Mouse (Mus musculus) heart, embryonic 10.5 days (tissue): Measurements from ENCODE around the gene Cntd1. TPM values are rescaled to one million over a fixed set of nuclear protein-coding genes. Genes with fewer than 3 reads are reported as not detected.

ENCODE experiments used
- DNase-seq: peaks from one replicate; pipeline ENCODE4 v3.0.0-alpha.2; 2017; ENCODE audit warnings: low spot score
- H3K27ac ChIP-seq: fragments of 300-500 bp; sonication (generic); 2 replicates; pipeline ENCODE4 v1.5.1; 2016; ENCODE audit warnings: mild to moderate bottlenecking
- H3K27me3 ChIP-seq: fragments of 300-500 bp; sonication (generic); 2 replicates; pipeline ENCODE4 v1.6.1; 2016; ENCODE audit warnings: mild to moderate bottlenecking; ENCODE audit not compliant: poor library complexity, insufficient read depth, severe bottlenecking
- H3K36me3 ChIP-seq: fragments of 300-500 bp; sonication (generic); 2 replicates; pipeline ENCODE4 v1.6.1; 2016; ENCODE audit warnings: mild to moderate bottlenecking, moderate library complexity
- H3K4me1 ChIP-seq: fragments of 300-500 bp; sonication (generic); 2 replicates; pipeline ENCODE4 v1.6.1; 2016; ENCODE audit warnings: mild to moderate bottlenecking
- H3K4me3 ChIP-seq: fragments of 300-500 bp; sonication (generic); 2 replicates; pipeline ENCODE4 v1.5.1; 2016; ENCODE audit warnings: mild to moderate bottlenecking, moderate library complexity
- H3K9me3 ChIP-seq: fragments of 300-500 bp; sonication (generic); 2 replicates; pipeline ENCODE4 v1.6.1; 2016; ENCODE audit warnings: mild to moderate bottlenecking, moderate library complexity
- WGBS: fragments of 180-500 bp; shearing (Covaris S2); methylation state at CpG from one replicate; pipeline ENCODE4 v1.1.7; 2016; 5-methylcytosine and 5-hydroxymethylcytosine counted together
- polyA plus RNA-seq: library from polyadenylated mRNA; unstranded; fragments of >200 nt; fragmentation: Nextera tagmentation; extraction: Ambion mirVana; gene quantifications from 2 replicates; pipeline ENCODE4 v1.2.1, GENCODE M21; 2016

Gene Cntd1
- 0.79 and 1.6 TPM in 2 replicates for polyA plus RNA-seq

DNA sequence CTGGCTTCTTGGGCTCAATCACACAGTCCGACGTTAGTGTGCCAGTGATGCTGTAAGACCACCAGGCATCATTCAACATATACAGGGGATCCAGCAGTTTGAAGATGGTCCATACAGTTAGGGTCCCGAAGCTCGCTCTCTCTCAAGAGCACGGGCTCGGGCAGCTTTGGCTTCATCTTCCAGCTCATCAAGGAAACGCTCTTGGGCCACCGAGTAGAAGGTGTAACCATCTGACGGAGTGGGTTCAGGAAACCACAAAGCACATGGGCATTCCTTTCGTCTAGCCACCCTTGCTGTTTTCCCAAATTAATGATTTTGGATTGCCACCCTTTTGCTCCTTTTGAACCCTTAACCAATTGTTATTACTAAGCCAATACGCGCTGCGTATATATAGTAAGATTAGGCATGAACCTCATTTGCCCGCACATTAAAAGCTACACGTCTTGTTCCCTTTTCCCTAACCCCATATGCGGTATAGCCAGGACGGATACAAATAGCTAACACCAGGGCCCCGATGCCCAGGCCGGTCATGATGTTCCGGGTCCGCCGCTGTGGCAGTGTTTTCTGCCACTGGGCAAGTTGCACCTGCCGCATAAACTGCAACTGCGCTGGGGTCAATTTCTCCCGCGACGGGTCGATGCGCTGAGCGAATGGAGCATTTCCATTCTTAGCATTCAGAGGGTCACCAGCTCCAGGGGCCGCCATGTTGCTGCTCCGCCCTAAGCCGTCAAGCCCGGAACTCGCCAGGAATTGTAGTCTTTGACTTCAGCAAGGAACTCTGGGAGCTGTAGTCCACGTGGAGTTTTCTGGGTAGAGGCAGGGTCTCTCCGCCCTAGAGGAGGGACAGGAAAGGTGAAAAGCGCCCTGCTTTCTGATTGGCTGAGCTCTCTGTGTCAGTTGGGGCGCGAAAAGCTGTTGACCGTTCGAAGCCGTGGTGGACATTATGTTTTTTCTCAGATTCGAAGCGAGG, at the start of gene Cntd1, which contains the start of gene Coa3:
TSS of gene Cntd1 (plus strand) at position 790 of the 970 bp plus-strand sequence.
TSS of gene Coa3 (minus strand) at position 892 of the 970 bp plus-strand sequence.
- Histone ChIP-seq H3K4me3 (peak within 1 kb of the TSS; percentile 82), H3K36me3 (peaks cover 22% of the 10 kb centered on the region), H3K27ac (peak within 1 kb of the TSS; percentile 90), H3K27me3 (peaks cover 25% of the 10 kb centered on the region), H3K4me1 (peaks cover 41% of the 10 kb centered on the region), H3K9me3 (no peaks in the 10 kb centered on the region)
- WGBS, result 10% methylated on average over 45 of the region's 45 CpGs
- peak; percentile 97 for DNase-seq

DNA sequence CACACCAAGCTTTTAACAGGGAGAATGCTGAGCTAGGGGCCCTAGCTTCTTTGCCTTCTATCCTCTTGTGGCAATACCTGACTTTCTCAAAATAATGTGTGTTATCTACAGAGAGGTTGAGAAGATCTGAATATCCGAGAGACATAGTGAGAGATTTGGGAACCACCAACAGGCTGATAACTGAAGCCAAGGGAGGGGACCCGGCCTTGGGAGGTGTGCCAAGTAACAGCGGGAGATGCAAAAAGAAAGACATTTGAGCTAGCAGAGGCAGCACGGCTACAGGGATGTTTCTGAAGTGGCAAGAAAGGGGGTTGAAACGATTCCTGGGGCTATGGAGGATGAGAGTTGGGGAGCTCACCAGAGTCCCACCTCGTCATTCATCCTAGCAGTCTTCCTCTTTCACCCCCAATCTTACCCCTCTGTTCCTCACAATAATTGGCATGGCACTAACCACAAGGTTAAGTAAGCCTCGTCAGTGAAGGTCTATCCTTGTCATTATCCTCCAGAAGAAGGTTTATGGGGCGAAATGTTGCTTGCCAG, 49.4 kb upstream of the Cntd1 start:
- peaks cover 48% of the 10 kb centered on the region for H3K4me1 ChIP-seq
- H3K9me3 ChIP-seq, result no peaks in the 10 kb centered on the region
- DNase-seq, result no peak
- 20% methylated on average over 8 of the region's 8 CpGs for WGBS
- peak overlapping the region; percentile 87; the same call in 1 of the 2 replicates for H3K27ac ChIP-seq
- no peaks in the 10 kb centered on the region for H3K36me3 ChIP-seq
- no peak overlapping the region for H3K4me3 ChIP-seq
- no peaks in the 10 kb centered on the region for H3K27me3 ChIP-seq

DNA sequence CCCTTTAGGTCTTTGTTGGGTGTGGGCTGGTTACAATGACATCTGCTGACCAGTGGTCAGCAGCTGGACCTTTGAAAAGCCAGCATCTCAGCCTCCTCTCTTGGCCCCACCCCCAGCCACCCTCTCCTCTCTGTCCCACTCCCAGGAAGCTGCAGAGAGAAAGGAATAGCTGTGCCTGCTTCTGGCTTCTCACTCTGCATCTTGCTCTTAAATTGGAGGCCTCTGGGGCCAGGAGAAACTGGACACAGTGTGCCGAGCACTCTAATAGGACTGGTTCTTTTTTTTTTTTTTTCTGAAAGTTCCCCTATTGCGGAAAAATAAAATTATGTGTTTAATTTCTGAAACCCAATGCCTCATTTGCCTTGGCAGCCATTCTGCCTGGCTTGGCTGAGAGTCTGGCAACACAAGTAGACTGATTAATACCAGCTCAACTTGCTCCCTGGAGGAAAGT, 48.7 kb upstream of the Cntd1 start:
- Histone ChIP-seq H3K36me3 (no peaks in the 10 kb centered on the region), H3K4me3 (no peak overlapping the region; the same call in 1 of the 2 replicates), H3K4me1 (peaks cover 48% of the 10 kb centered on the region), H3K27me3 (no peaks in the 10 kb centered on the region), H3K27ac (peak overlapping the region; percentile 87), H3K9me3 (no peaks in the 10 kb centered on the region)
- WGBS, result 25% methylated on average over 2 of the region's 2 CpGs
- DNase-seq, result no peak

DNA sequence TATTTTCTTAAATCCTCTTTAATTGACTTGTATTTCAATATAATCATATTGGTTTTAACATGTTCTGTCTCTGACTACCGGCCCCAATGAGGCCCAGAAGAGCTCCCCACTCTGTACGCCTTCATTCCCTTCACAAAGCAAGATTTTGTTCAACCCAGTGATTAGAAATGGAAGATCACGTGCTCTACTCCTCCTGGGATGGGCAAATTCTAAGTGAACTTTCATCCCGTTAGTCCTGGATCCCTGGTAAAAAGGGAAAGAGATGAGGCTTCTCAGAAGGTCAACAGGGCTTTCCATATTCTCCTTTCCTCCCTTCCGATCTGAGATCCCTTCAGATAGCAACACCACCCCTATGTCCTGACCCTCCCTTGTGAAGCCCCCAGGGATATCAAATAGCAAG, 48.3 kb upstream of the Cntd1 start:
- DNase-seq, result no peak
- WGBS, result 25% methylated on average over 5 of the region's 5 CpGs
- H3K4me3 ChIP-seq, result peak overlapping the region; percentile 27; the same call in 1 of the 2 replicates

DNA sequence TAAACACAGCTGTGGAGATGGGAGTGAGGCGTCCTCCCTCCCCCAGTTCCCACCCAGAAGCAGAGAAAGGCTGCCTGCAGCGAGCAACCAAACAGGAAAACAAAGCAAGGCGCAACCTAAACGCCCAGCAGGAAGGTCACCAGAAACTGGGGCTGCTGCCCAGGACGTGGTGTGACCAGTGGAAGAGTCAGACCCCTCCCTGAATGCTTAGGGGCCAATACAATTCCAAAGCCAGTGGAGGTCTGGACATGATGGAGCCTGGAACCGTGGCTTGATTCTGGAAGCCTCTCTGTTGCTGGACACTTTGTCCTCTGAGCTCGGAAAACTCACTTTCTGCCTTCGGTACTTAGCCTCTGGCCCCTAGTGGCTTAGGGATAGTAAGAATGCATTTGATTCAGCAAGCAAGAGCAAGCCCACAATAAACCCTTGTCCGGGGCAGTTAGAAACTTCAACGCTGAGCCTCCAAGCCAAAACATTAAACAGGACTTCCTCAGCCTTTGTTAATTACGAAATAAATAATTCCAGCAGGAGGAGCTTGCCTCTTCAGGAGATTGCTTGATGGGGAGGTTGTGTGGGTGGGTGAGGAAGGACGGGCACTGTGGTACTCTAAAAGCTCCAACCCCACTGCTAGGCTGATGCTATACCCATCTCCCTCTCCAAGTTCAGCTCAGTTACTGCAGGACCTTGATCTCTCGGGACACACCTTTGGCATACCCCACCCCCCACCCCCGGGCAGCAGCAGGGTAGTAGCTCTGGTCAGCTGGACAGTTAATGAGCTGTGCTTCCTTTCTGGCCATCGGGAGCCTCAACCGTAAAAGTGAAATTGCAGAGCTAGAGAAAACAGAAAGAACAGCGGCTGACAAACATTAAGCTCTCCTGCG, 47.6 kb upstream of the Cntd1 start:
- no peak for DNase-seq
- WGBS, result 7% methylated on average over 18 of the region's 18 CpGs

More for the DNA sequence above, 48.3 kb upstream of the Cntd1 start:
- H3K27ac ChIP-seq, result peak overlapping the region; percentile 87
- peaks cover 43% of the 10 kb centered on the region for H3K4me1 ChIP-seq
- H3K27me3 ChIP-seq, result no peaks in the 10 kb centered on the region
- no peaks in the 10 kb centered on the region for H3K9me3 ChIP-seq
- H3K36me3 ChIP-seq, result no peaks in the 10 kb centered on the region

DNA sequence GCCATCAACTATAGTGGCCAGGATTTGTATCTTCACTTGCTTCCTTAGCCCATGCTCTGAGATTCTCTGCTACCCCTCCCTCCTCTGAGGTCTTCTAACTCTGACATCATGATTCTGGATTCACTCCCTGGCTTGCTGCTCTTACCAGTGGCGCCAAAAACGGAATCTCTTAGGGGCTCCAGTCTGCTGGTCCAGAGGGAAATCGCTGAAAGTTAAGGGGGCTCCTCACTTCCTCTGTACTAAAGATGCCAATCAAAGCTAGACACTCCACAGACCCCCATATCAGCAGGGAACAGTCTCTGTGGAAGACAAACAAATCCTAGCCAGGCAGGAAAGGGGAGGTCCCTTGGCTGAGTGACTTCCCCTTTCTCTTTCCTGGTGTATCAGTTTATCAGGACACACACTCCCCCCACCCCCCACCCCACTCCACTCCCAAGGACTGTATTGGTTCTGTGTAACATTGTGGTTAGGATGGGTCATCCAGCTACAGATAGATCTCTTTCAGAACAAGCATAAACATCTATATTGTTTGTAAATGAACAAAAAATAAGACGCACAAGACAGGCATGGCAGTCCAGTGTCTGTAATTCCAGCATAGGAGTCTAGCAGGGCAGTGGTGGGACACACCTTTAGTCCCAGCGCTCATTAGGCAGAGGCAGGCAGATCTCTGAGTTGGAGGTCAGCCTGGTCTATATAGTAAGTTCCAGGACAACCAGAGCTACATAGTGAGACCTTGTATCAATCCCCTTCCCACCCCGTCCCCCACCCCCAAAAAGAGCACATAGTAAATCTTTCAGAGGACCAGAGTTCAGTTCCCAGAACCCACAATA, 46.6 kb upstream of the Cntd1 start:
- Histone ChIP-seq H3K36me3 (no peaks in the 10 kb centered on the region), H3K9me3 (no peaks in the 10 kb centered on the region), H3K27me3 (no peaks in the 10 kb centered on the region), H3K4me1 (peaks cover 35% of the 10 kb centered on the region), H3K4me3 (peak overlapping the region; percentile 27; the same call in 1 of the 2 replicates), H3K27ac (peak overlapping the region; percentile 87)
- 40% methylated on average over 6 of the region's 6 CpGs for WGBS
- DNase-seq, result no peak

More for the DNA sequence above, 47.6 kb upstream of the Cntd1 start:
- Histone ChIP-seq H3K4me3 (peak overlapping the region; percentile 27), H3K4me1 (peaks cover 38% of the 10 kb centered on the region), H3K9me3 (no peaks in the 10 kb centered on the region), H3K36me3 (no peaks in the 10 kb centered on the region), H3K27me3 (no peaks in the 10 kb centered on the region), H3K27ac (peak overlapping the region; percentile 87)

DNA sequence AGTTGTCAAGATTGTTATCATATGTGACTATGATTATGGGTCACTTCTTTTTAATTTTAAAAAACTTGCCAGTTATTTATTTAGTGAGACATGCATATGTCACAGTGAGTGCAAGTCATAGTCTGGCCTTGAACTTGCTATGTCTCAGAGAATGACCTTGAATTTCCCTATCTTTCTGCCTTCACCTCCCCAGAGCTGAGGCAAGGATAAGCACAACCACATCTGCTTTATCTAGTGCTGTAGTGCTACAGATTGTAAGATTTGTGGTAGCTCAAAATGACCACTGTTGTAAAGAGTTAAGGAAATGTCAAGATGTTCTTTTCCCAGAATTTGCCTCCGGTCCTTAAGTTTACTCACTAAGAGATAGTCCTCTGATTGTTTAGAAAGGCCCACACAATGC, 45.6 kb upstream of the Cntd1 start:
- no peaks in the 10 kb centered on the region for H3K9me3 ChIP-seq
- H3K27ac ChIP-seq, result no peak overlapping the region
- DNase-seq, result no peak
- no peaks in the 10 kb centered on the region for H3K27me3 ChIP-seq
- H3K4me3 ChIP-seq, result no peak overlapping the region
- 71% methylated on average over 1 of the region's 1 CpGs for WGBS
- H3K4me1 ChIP-seq, result peaks cover 40% of the 10 kb centered on the region
- no peaks in the 10 kb centered on the region for H3K36me3 ChIP-seq

DNA sequence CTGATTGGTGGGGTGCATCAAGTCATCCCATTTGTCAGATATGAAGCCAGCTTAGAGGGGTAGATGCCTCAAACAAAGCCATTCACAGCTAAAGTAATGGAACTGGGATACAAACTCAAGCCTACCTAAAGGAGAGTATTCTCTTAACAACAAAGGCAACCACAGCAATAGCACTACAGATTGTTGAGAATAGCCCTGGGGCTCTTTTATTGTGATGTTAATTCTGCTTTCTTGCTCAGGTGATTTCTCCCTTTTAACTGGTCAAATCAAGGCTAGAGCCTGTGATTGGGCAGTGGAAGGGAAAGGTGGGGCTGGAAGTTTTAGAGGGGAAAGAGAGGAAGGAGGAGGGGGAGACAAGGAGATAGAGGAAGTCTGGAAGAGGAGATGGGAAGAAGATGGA, 44.7 kb upstream of the Cntd1 start:
- Histone ChIP-seq H3K27me3 (no peaks in the 10 kb centered on the region), H3K4me1 (peaks cover 40% of the 10 kb centered on the region), H3K4me3 (no peak overlapping the region), H3K9me3 (no peaks in the 10 kb centered on the region), H3K36me3 (no peaks in the 10 kb centered on the region), H3K27ac (no peak overlapping the region)
- no peak for DNase-seq

DNA sequence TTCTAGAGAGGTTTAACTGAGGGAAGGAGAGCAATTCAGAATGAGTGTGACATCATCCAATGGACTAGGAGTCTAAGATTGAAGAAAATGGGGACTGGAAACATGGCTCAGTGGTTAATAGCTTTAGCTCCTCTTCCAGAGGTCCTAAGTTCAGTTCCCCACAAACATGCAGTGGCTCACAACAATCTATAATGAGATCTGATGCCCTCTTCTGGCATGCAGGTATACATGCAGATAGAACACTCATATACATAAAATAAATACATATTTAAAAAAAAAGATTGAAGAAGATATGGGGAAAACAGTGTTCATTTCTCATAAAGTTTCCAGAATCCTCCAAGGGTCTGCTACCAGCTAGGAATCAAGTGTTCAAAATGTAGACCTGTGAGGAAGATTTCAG, 43.4 kb upstream of the Cntd1 start:
- Histone ChIP-seq H3K36me3 (no peaks in the 10 kb centered on the region), H3K4me3 (no peak overlapping the region), H3K27ac (no peak overlapping the region), H3K27me3 (no peaks in the 10 kb centered on the region), H3K4me1 (peaks cover 28% of the 10 kb centered on the region), H3K9me3 (no peaks in the 10 kb centered on the region)
- no peak for DNase-seq

DNA sequence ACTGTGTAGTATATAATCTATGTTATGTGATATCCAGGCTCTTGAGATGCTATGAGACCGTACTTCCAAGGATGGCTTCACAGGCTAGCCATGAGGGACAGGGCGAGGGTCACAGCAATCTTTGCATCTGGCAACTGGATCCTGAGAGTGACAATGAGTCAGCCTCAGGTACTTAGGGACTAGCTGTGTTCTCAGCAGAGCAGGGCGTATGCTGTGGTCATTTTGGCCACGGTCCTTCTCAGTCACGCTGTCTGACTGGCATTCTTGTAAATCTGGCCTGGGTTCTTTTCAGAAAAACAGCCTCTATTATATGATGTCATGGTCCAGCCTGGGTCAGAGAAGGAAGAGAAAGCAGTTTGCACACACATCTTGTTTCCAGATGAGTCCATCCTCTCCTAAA, 42.0 kb upstream of the Cntd1 start:
- no peak for DNase-seq
- Histone ChIP-seq H3K4me1 (peaks cover 15% of the 10 kb centered on the region), H3K9me3 (no peaks in the 10 kb centered on the region), H3K36me3 (no peaks in the 10 kb centered on the region), H3K4me3 (no peak overlapping the region), H3K27me3 (no peaks in the 10 kb centered on the region), H3K27ac (no peak overlapping the region; the same call in 1 of the 2 replicates)
- WGBS, result 82% methylated on average over 5 of the region's 5 CpGs

DNA sequence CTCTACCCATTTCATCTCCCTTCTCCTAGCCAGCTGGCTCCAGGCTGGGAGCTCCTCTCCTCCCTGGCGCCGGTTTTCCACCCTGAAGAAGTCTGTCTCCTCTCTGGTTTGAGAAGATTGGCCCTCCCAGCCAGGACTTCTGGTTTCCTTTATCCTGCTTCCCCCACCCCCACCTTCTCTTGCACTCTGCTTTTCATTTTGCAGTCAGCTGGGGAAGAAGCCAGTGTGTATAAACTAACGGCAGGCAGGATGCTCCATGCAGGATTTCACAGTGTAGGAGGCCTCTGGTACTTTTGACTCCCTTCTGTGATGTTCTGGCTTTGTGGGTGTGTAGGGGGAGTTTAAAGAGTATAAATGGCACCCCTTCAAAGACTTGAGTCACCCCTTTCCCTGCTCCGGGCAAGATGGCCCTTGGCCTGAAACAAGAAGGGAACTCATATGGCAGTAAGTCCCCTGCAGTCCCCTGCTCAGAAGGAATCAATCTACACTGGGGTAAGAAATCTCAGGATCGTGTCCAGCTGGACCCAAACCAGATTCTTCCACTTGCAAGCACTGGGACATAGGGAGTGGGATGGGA, 40.7 kb upstream of the Cntd1 start:
- no peak overlapping the region for H3K4me3 ChIP-seq
- no peaks in the 10 kb centered on the region for H3K36me3 ChIP-seq
- H3K9me3 ChIP-seq, result no peaks in the 10 kb centered on the region
- no peaks in the 10 kb centered on the region for H3K27me3 ChIP-seq
- 40% methylated on average over 5 of the region's 5 CpGs for WGBS
- no peak for DNase-seq
- H3K27ac ChIP-seq, result peak overlapping the region; percentile 47; the same call in 1 of the 2 replicates
- H3K4me1 ChIP-seq, result 0 out of 2 replicates have a peak, but pooled peaks cover 7% of the 10 kb centered on the region
